Mouse (Mus musculus) liver, embryonic 14.5 days (tissue): ENCODE results near the gene Ptprs. TPM values are rescaled to one million over a fixed set of nuclear protein-coding genes. Genes with fewer than 3 reads are reported as not detected.

ENCODE experiments used
- ATAC-seq: fragments of 200-750 bp; cut with Nextera tagmentation; 2 replicates; pipeline ENCODE4 v1.8.0; 2017; ENCODE audit warnings: moderate number of reproducible peaks, mild to moderate bottlenecking, moderate library complexity; ENCODE audit not compliant: insufficient read depth
- DNase-seq, 3 experiments: peaks; one replicate each; pipeline ENCODE4 v3.0.0-alpha.2; 2012 to 2013; ENCODE audit warnings: low read depth in 3 of 3, low spot score in 3 of 3
- H3K27ac ChIP-seq: fragments of 300-500 bp; sonication (generic); 2 replicates; pipeline ENCODE4 v1.5.1; 2014; ENCODE audit warnings: moderate library complexity, mild to moderate bottlenecking, control low read depth, inconsistent platforms
- H3K27me3 ChIP-seq: fragments of 300-500 bp; sonication (generic); 2 replicates; pipeline ENCODE4 v1.6.1; 2014; ENCODE audit warnings: mild to moderate bottlenecking, low read length, moderate library complexity; ENCODE audit not compliant: control insufficient read depth, insufficient read depth
- H3K36me3 ChIP-seq: fragments of 300-500 bp; sonication (generic); replicated peaks from 2 replicates; pipeline ENCODE4 v1.6.1; 2014; ENCODE audit warnings: low read depth; ENCODE audit not compliant: control insufficient read depth, insufficient read depth
- H3K4me1 ChIP-seq, 2 experiments: fragments of 200-500 bp in 1 of 2; fragments of 300-500 bp in 1 of 2; sonication (generic) in 1 of 2; replicated peaks; 2 replicates each; pipeline ENCODE4 v1.6.1; 2012 to 2014; ENCODE audit warnings: antibody characterized with exemption in 1 of 2, inconsistent platforms in 1 of 2, low read length in 1 of 2; ENCODE audit not compliant: control insufficient read depth in 2 of 2, insufficient read depth in 2 of 2
- H3K4me2 ChIP-seq: fragments of 300-500 bp; sonication (generic); 2 replicates; pipeline ENCODE4 v1.6.1; 2014; ENCODE audit warnings: low read depth, mild to moderate bottlenecking, control low read depth, moderate library complexity
- H3K4me3 ChIP-seq, 2 experiments: fragments of 200-500 bp in 1 of 2; fragments of 300-500 bp in 1 of 2; sonication (generic) in 1 of 2; 2 replicates each; pipeline ENCODE4 v1.5.1; 2012 to 2014; ENCODE audit warnings: low read depth in 2 of 2, low read length in 2 of 2, mild to moderate bottlenecking in 2 of 2, control low read depth in 1 of 2, inconsistent platforms in 1 of 2, moderate library complexity in 1 of 2; ENCODE audit not compliant: insufficient read depth in 1 of 2
- H3K9ac ChIP-seq: fragments of 300-500 bp; sonication (generic); replicated peaks from 2 replicates; pipeline ENCODE4 v1.6.1; 2014; ENCODE audit warnings: mild to moderate bottlenecking, control low read depth, moderate library complexity
- H3K9me3 ChIP-seq: fragments of 300-500 bp; sonication (generic); 2 replicates; pipeline ENCODE4 v1.6.1; 2016; ENCODE audit warnings: low read length, mixed read lengths; ENCODE audit not compliant: control insufficient read depth
- CTCF ChIP-seq: IDR thresholded peaks from 2 replicates; pipeline ENCODE4 v1.5.1; 2016; ENCODE audit warnings: antibody characterized with exemption, low read depth, control low read depth
- EP300 ChIP-seq: IDR thresholded peaks from 2 replicates; pipeline ENCODE4 v1.6.1; 2016; ENCODE audit warnings: antibody characterized with exemption, low read depth
- WGBS: fragments of 180-500 bp; shearing (Covaris S2); extraction: QIAGEN DNeasy Blood & Tissue Kit; methylation state at CpG from one replicate; pipeline ENCODE4 v1.1.7; 2014; ENCODE audit not compliant: insufficient replicate concordance; 5-methylcytosine and 5-hydroxymethylcytosine counted together
- polyA plus RNA-seq, 2 experiments: library from polyadenylated mRNA; depleted of rRNA in 1 of 2; stranded (reverse) in 1 of 2; unstranded in 1 of 2; fragments of >200 nt; fragmentation: Nextera tagmentation in 1 of 2; extraction: Ambion mirVana in 1 of 2; gene quantifications; 2 replicates each; pipeline versions ENCODE4 v1.2.1 to v1.2.3; 2012 to 2014

Ptprs gene
- polyA plus RNA-seq, 2 experiments, result 3.8 to 17.7 TPM

- Histone ChIP-seq H3K9ac (peak overlapping the region; percentile 27; the same call in 1 of the 2 replicates), H3K4me1 (no peaks in the 10 kb centered on the region; a peak in 1 of 4 replicates), H3K27ac (no peak overlapping the region), H3K27me3 (peaks cover 67% of the 10 kb centered on the region), H3K4me3 (peak overlapping the region; percentile 47 to 51), H3K36me3 (no peaks in the 10 kb centered on the region), H3K9me3 (no peaks in the 10 kb centered on the region; the same call in 1 of the 2 replicates), H3K4me2 (peak overlapping the region; percentile 68)
- ATAC-seq, result peak; percentile 35
- DNase-seq, result no peak
- TF ChIP-seq CTCF (no peak), EP300 (no peak)
- WGBS, result under 1% methylated on average over 66 of the region's 66 CpGs
Observed at GRCm38 (mm10) chr17:56475584-56476401, 490 bp downstream of the Ptprs start.

- no peaks in the 10 kb centered on the region; the same call in 1 of the 2 replicates for H3K9me3 ChIP-seq
- no peak for DNase-seq
- 4% methylated on average over 24 of the region's 24 CpGs for WGBS
- no peaks in the 10 kb centered on the region; a peak in 1 of 4 replicates for H3K4me1 ChIP-seq
- no peak overlapping the region for H3K9ac ChIP-seq
- TF ChIP-seq CTCF (no peak), EP300 (no peak)
- peak overlapping the region; percentile 68 for H3K4me2 ChIP-seq
- ATAC-seq, result no peak
- no peaks in the 10 kb centered on the region for H3K36me3 ChIP-seq
- H3K27ac ChIP-seq, result no peak overlapping the region
- H3K27me3 ChIP-seq, result peaks cover 75% of the 10 kb centered on the region
- peak overlapping the region; percentile 47 to 51; a peak in 2 of 4 replicates for H3K4me3 ChIP-seq
Observed at GRCm38 (mm10) chr17:56474831-56475581, 1.3 kb downstream of the Ptprs start.

- WGBS, result 3% methylated on average over 32 of the region's 32 CpGs
- Histone ChIP-seq H3K27ac (no peak overlapping the region), H3K9me3 (no peaks in the 10 kb centered on the region; the same call in 1 of the 2 replicates), H3K4me1 (no peaks in the 10 kb centered on the region; a peak in 1 of 4 replicates), H3K36me3 (no peaks in the 10 kb centered on the region), H3K27me3 (peaks cover 79% of the 10 kb centered on the region), H3K4me3 (0 out of 4 replicates have a peak overlapping the region, but pooled peaks of 1 of the 2 experiments have one; percentile 18), H3K9ac (no peak overlapping the region), H3K4me2 (peak overlapping the region; percentile 68; the same call in 1 of the 2 replicates)
- DNase-seq (no peak), ATAC-seq (no peak)
- TF ChIP-seq EP300 (no peak), CTCF (no peak)
Observed at GRCm38 (mm10) chr17:56474311-56474830, 1.9 kb downstream of the Ptprs start.

- Histone ChIP-seq H3K36me3 (no peaks in the 10 kb centered on the region), H3K27ac (no peak overlapping the region), H3K4me3 (no peak overlapping the region), H3K27me3 (peaks cover 79% of the 10 kb centered on the region), H3K4me1 (no peaks in the 10 kb centered on the region; a peak in 1 of 4 replicates), H3K9ac (no peak overlapping the region), H3K4me2 (peak overlapping the region; percentile 56), H3K9me3 (no peaks in the 10 kb centered on the region; the same call in 1 of the 2 replicates)
- TF ChIP-seq EP300 (no peak), CTCF (no peak)
- no peak for ATAC-seq
- DNase-seq, result no peak
- under 1% methylated on average over 11 of the region's 11 CpGs for WGBS
Observed at GRCm38 (mm10) chr17:56473611-56473905, 2.7 kb downstream of the Ptprs start.
